In the genomic region with DNA sequence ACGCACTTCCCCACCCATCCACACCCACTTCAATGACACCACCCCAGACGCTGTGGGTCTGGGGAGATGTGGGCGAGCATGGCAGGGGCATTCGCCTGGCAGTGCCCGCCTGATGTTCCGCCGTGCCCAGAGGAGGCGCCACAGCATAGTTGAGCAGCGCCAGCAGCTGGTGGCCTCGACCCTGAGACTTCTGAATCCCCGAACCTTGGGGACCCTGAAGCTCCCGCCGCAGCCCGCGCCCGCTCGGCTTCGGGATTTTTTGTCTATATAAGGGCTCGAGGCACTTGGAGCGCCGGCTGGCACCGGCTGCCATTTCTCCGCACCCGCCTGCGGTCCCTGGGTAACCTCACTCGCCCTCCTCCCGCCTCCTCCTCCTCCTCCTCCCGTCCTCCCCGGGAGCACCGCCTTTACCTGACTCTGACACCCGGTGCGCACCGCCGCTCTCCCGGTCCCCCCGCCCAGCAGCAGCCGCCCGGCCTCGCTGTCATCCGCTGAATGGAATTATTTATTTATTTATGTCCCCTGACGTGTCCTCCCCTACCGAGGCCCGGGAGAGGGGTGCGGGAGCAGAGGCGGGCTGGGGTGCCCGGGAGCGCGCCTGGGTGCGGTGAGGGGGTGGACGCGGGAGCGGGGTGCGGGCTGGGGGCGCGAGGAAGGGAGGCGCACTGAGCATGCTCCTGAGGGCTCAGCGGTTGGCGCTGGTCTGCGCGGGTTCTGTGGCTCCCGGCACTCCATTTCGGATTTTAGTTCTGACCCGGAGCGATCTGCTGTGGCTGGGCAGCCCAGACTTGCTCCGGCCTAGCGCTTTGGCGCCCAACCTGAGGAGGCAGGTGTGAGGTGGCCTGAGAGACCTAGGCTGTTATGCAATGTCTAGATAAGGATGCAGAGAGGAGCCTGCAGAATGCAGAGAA, we compare ENCODE assay signal across 8 mouse cellular contexts. TPM values are rescaled to one million over a fixed set of nuclear protein-coding genes. Genes with fewer than 3 reads are reported as not detected.
A peak's percentile ranks its signal among the peaks of the same experiment; 100 is the strongest.
DNase-seq lines count a peak whose midpoint lies in the region; ATAC-seq lines count a peak whose summit lies in the region.

Slc16a7 (minus strand) TSS at position 590 of the 911 bp plus-strand sequence.

- no peaks in the 10 kb centered on the region for H3K27me3 ChIP-seq in hindbrain, embryonic 15.5 days

- peak within 1 kb of the TSS; percentile 79 for H3K4me2 ChIP-seq in hindbrain, embryonic 15.5 days

- peak within 1 kb of the TSS; percentile 85 for H3K9ac ChIP-seq in hindbrain, embryonic 15.5 days

- H3K4me1 ChIP-seq in hindbrain, embryonic 15.5 days (replicated peaks): peaks cover 14% of the 10 kb centered on the region

- peak; percentile 75 for DNase-seq in ES-CJ7 (ENCODE audit: low read depth, low spot score)
- peak; percentile 91 for DNase-seq in cerebellum, adult 8-10 months
- DNase-seq in frontal cortex, postnatal 10 days (ENCODE audit: low spot score in 2 of 2): peak; percentile 82 to 84
- DNase-seq in left cerebral cortex, adult 11 months (ENCODE audit: low spot score): peak; percentile 79
- DNase-seq in lung, postnatal 25 days (ENCODE audit: low spot score): peak; percentile 84
- peak; percentile 82 for DNase-seq in retina, embryonic 14.5 days (ENCODE audit: low spot score)
- peak; percentile 57 for DNase-seq in thymus, postnatal 25 days

- under 1% methylated on average over 65 of the region's 67 CpGs for WGBS in hindbrain, embryonic 15.5 days

- peak; percentile 96 for ATAC-seq in hindbrain, embryonic 15.5 days (ENCODE audit: low FRiP score, low read depth)

- H3K27ac ChIP-seq in hindbrain, embryonic 15.5 days (replicated peaks): peak within 1 kb of the TSS; percentile 89

- peak within 1 kb of the TSS; percentile 85 for H3K4me3 ChIP-seq in hindbrain, embryonic 15.5 days

- H3K36me3 ChIP-seq in hindbrain, embryonic 15.5 days: no peaks in the 10 kb centered on the region

- H3K9me3 ChIP-seq in hindbrain, embryonic 15.5 days: no peaks in the 10 kb centered on the region

RNA-seq across cellular contexts. Expression of gene Slc16a7, which starts in this region (rescaled TPM):
- 8.2 and 10.5 TPM in 2 replicates for polyA plus RNA-seq in hindbrain, embryonic 15.5 days (2015; fragmentation: Nextera tagmentation; extraction: Ambion mirVana)

Comparison
In these comparisons a context has a peak if more than half of its experiments do, and no peak if none do; other contexts are left out.
1. Peak in every context shown above with its lines: DNase-seq, ATAC-seq, H3K4me3 ChIP-seq and H3K27ac ChIP-seq.